Mouse (Mus musculus) kidney, adult 2 months (tissue): ENCODE results near the gene Hmox1.

Experiments used
- CTCF ChIP-seq: fragments of 200-500 bp; conservative IDR thresholded peaks from 2 replicates; pipeline ENCODE4 v1.5.1; 2011; ENCODE audit warnings: low read depth, mild to moderate bottlenecking, control low read depth, low read length, moderate library complexity, mixed read lengths; ENCODE audit not compliant: insufficient read depth, insufficient read length
- POLR2A ChIP-seq: fragments of 200-500 bp; IDR thresholded peaks from one replicate; pipeline ENCODE4 v1.6.1; 2011; ENCODE audit warnings: low read depth, low read length, control low read depth

DNA sequence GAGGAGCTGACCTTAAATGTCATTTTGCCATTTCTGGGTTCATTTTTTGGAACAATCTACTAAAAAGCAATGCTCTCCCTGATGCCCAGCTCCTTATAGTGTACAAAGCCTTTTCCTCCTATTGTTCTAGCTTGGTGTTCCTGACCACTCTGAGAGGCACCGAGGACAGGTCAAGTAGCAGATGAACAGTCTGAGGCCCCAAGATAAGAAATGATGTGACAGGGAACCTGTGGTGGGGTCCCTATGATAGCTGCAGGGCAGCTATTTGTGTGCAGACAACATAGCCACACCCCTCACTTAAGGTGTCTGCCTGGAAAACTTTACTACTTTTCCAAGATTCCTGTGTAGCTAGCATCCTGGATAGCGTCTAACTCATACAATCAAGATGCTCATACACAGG lies 42.8 kb downstream of the Hmox1 start:
- TF ChIP-seq CTCF, result no peak
- TF ChIP-seq POLR2A, result no peak
